Comparison of ENCODE assay signal across 13 mouse cellular contexts in the genomic region with DNA sequence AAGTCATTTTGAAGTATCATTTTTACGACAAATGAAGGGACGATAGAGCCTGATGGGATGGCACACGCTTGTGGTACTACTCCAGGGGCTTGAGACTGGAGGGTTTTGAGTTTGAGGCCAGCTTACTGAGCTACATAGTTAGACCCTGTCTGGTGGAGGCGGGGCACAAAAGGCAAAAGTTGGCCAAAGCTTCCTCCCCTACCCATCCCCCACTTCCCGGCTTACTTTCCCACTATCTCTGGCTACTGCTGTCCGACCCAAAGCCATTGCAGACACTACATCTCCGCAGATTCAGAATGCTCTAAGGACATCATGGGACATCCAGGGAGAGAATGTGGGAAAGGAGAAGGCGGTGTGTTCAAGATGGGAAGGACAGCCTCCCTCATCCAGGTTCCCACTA.
DNase-seq lines count a peak whose midpoint lies in the region; ATAC-seq and TF ChIP-seq lines count a peak whose summit lies in the region.
"Had no signal": no experiment of that assay in that cellular context is flagged by ENCODE, and none has a peak within 500 bp of the region (broad histone marks: within the 10 kb centered on the region; RNA-seq: fewer than 3 reads in every experiment).

No protein-coding gene starts in this region.

- TF ChIP-seq POLR2A in cerebellum, adult 2 months (IDR thresholded peaks at IDR 0.05; ENCODE audit: borderline replicate concordance, insufficient read depth, low read length), result 0 out of 2 replicates have a peak, but pooled peaks have one; percentile 7

- no peaks in the 10 kb centered on the region for H3K36me3 ChIP-seq in midbrain, embryonic 12.5 days
- 0 out of 2 replicates have a peak, but pooled peaks cover 3% of the 10 kb centered on the region for H3K36me3 ChIP-seq in midbrain, postnatal 0 days (ENCODE audit: insufficient read depth, low read length)
- peaks cover 14% of the 10 kb centered on the region for H3K36me3 ChIP-seq in hindbrain, embryonic 14.5 days (replicated peaks; ENCODE audit: control insufficient read depth, insufficient read depth)
- H3K36me3 ChIP-seq in neural tube, embryonic 15.5 days, result no peaks in the 10 kb centered on the region
- H3K36me3 ChIP-seq: neural tube, embryonic 12.5 days had no signal

- no peak for DNase-seq in cerebellum, adult 2 months
- DNase-seq in cerebellum, postnatal 36 days, result no peak
- DNase-seq in midbrain, postnatal 0 days (ENCODE audit: low spot score), result no peak
- no peak for DNase-seq in hindbrain, embryonic 14.5 days (ENCODE audit: low spot score)
- no peak for DNase-seq in frontal cortex, adult 2 months (ENCODE audit: extremely low spot score in 1 of 2, low spot score in 1 of 2)
- no peak for DNase-seq in right cerebral cortex, postnatal 4 days
- DNase-seq: embryo, embryonic 11 days; heart, adult 11 months had no signal

- no peak overlapping the region for H3K9ac ChIP-seq in midbrain, embryonic 12.5 days (replicated peaks)
- no peak overlapping the region for H3K9ac ChIP-seq in midbrain, postnatal 0 days (replicated peaks; ENCODE audit: low read length, poor library complexity, severe bottlenecking)
- no peak overlapping the region for H3K9ac ChIP-seq in hindbrain, embryonic 14.5 days
- H3K9ac ChIP-seq in neural tube, embryonic 15.5 days (replicated peaks), result no peak overlapping the region
- H3K9ac ChIP-seq: neural tube, embryonic 12.5 days had no signal

- no peaks in the 10 kb centered on the region for H3K9me3 ChIP-seq in midbrain, embryonic 12.5 days
- H3K9me3 ChIP-seq in midbrain, postnatal 0 days (ENCODE audit: low read length), result no peaks in the 10 kb centered on the region
- no peaks in the 10 kb centered on the region for H3K9me3 ChIP-seq in hindbrain, embryonic 14.5 days (ENCODE audit: control insufficient read depth, low read length)
- no peaks in the 10 kb centered on the region for H3K9me3 ChIP-seq in neural tube, embryonic 15.5 days (replicated peaks)
- H3K9me3 ChIP-seq: neural tube, embryonic 12.5 days had no signal

- no peak overlapping the region for H3K27ac ChIP-seq in cerebellum, adult 2 months (ENCODE audit: insufficient read depth, low read length)
- peak overlapping the region; percentile 75 for H3K27ac ChIP-seq in midbrain, embryonic 12.5 days (replicated peaks)
- no peak overlapping the region for H3K27ac ChIP-seq in midbrain, postnatal 0 days (ENCODE audit: low read depth, low read length)
- H3K27ac ChIP-seq in hindbrain, embryonic 14.5 days, result peak overlapping the region; percentile 36; the same call in 1 of the 2 replicates
- peak overlapping the region; percentile 73 for H3K27ac ChIP-seq in neural tube, embryonic 15.5 days (replicated peaks)
- H3K27ac ChIP-seq: neural tube, embryonic 12.5 days had no signal

- no peaks in the 10 kb centered on the region for H3K27me3 ChIP-seq in cerebellum, adult 2 months (ENCODE audit: control insufficient read depth, insufficient read depth, low read length)
- H3K27me3 ChIP-seq in midbrain, embryonic 12.5 days, result peaks cover 7% of the 10 kb centered on the region; the same call in 1 of the 2 replicates
- no peaks in the 10 kb centered on the region for H3K27me3 ChIP-seq in midbrain, postnatal 0 days (ENCODE audit: insufficient read depth, low read length)
- H3K27me3 ChIP-seq in hindbrain, embryonic 14.5 days (ENCODE audit: control insufficient read depth, insufficient read depth, low read length), result no peaks in the 10 kb centered on the region
- H3K27me3 ChIP-seq in neural tube, embryonic 15.5 days (replicated peaks), result no peaks in the 10 kb centered on the region
- H3K27me3 ChIP-seq: CH12.LX; neural tube, embryonic 12.5 days had no signal

- TF ChIP-seq CTCF in cerebellum, adult 2 months (IDR thresholded peaks at IDR 0.05; ENCODE audit: borderline replicate concordance, insufficient read depth, low read depth, low read length), result no peak
- TF ChIP-seq CTCF in midbrain, postnatal 0 days (IDR thresholded peaks at IDR 0.05), result no peak

- H3K4me2 ChIP-seq in midbrain, embryonic 12.5 days (replicated peaks), result no peak overlapping the region
- no peak overlapping the region for H3K4me2 ChIP-seq in midbrain, postnatal 0 days (ENCODE audit: low read depth, low read length, poor library complexity, severe bottlenecking)
- no peak overlapping the region for H3K4me2 ChIP-seq in hindbrain, embryonic 14.5 days (replicated peaks)
- H3K4me2 ChIP-seq in neural tube, embryonic 15.5 days, result no peak overlapping the region
- H3K4me2 ChIP-seq: neural tube, embryonic 12.5 days had no signal

- H3K4me3 ChIP-seq in cerebellum, adult 2 months (replicated peaks; ENCODE audit: insufficient read depth, low read depth, low read length), result no peak overlapping the region
- H3K4me3 ChIP-seq in midbrain, embryonic 12.5 days, result no peak overlapping the region
- no peak overlapping the region for H3K4me3 ChIP-seq in midbrain, postnatal 0 days (ENCODE audit: low read depth, low read length)
- H3K4me3 ChIP-seq in hindbrain, embryonic 14.5 days (replicated peaks; ENCODE audit: low read length), result no peak overlapping the region
- no peak overlapping the region for H3K4me3 ChIP-seq in neural tube, embryonic 15.5 days (replicated peaks)
- H3K4me3 ChIP-seq: neural tube, embryonic 12.5 days had no signal

- H3K4me1 ChIP-seq in cerebellum, adult 2 months (ENCODE audit: control insufficient read depth, insufficient read depth, low read length), result peaks cover 21% of the 10 kb centered on the region
- peaks cover 64% of the 10 kb centered on the region for H3K4me1 ChIP-seq in midbrain, embryonic 12.5 days
- peaks cover 3% of the 10 kb centered on the region; the same call in 1 of the 2 replicates for H3K4me1 ChIP-seq in midbrain, postnatal 0 days (ENCODE audit: insufficient read depth, low read length)
- peaks cover 32% of the 10 kb centered on the region for H3K4me1 ChIP-seq in hindbrain, embryonic 14.5 days (replicated peaks; ENCODE audit: control insufficient read depth, insufficient read depth, low read length)
- H3K4me1 ChIP-seq in neural tube, embryonic 15.5 days, result peaks cover 42% of the 10 kb centered on the region

- 78% methylated on average over 8 of the region's 8 CpGs for WGBS in cerebellum, adult 2 months
- 73% methylated on average over 8 of the region's 8 CpGs for WGBS in midbrain, embryonic 12.5 days
- WGBS in midbrain, postnatal 0 days, result 80% methylated on average over 8 of the region's 8 CpGs
- 75% methylated on average over 8 of the region's 8 CpGs for WGBS in hindbrain, embryonic 14.5 days
- WGBS in neural tube, embryonic 15.5 days, result 66% methylated on average over 8 of the region's 8 CpGs

- no peak for ATAC-seq in midbrain, embryonic 12.5 days (ENCODE audit: low FRiP score, low read depth)
- ATAC-seq in midbrain, postnatal 0 days (ENCODE audit: low FRiP score), result no peak
- ATAC-seq in hindbrain, embryonic 14.5 days (ENCODE audit: low FRiP score), result no peak
- no peak for ATAC-seq in neural tube, embryonic 15.5 days (ENCODE audit: low FRiP score)
- ATAC-seq: Patski had no signal

Comparison
In these comparisons a context has a peak if more than half of its experiments do, and no peak if none do; other contexts are left out.
1. H3K27ac ChIP-seq: peak in midbrain, embryonic 12.5 days (single experiment), hindbrain, embryonic 14.5 days (single experiment) and neural tube, embryonic 15.5 days (single experiment); none in cerebellum, adult 2 months (single experiment) and midbrain, postnatal 0 days (single experiment).